Mouse (Mus musculus) lung, postnatal 0 days (tissue): ENCODE measurements around the gene Zbed5.

Experiments used
- CTCF ChIP-seq: IDR thresholded peaks from 2 replicates; pipeline ENCODE4 v1.5.1; 2016; ENCODE audit warnings: antibody characterized with exemption, mild to moderate bottlenecking
- EP300 ChIP-seq: IDR thresholded peaks from 2 replicates; pipeline ENCODE4 v1.6.1; 2016; ENCODE audit warnings: antibody characterized with exemption, mild to moderate bottlenecking, control low read depth

DNA sequence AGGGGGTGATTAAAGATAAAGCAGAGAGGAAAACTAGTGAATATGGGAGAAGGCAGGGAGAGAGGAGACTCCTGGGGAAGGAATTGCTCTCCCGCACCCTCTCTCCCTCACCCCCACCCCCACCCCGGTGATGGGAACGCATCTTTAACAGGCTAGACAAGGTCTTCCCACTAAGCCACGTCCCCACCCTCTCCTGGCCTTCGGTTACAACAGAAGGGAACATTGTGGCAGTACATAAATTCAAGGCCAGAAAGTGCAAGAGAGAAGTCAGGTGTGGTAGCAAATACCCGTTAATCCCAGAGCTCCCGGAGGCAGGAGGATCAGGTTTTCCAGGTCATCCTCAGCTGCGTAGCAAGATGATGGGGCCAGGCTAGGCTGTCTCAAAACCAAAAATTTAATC is 23.8 kb downstream of the Zbed5 start:
- TF ChIP-seq CTCF (no peak), EP300 (no peak)
